Mouse (Mus musculus) E14TG2a.4 (cell line): ENCODE results near the gene Snx8.

ENCODE experiments used
- CTCF ChIP-seq: conservative IDR thresholded peaks from 2 replicates; pipeline ENCODE4 v1.5.1; 2014; ENCODE audit warnings: low read length
- NANOG ChIP-seq: IDR thresholded peaks from 2 replicates; pipeline ENCODE4 v1.6.1; 2014; ENCODE audit warnings: borderline replicate concordance, low read length, mixed read lengths
- POU5F1 ChIP-seq: IDR thresholded peaks from 2 replicates; pipeline ENCODE4 v1.6.1; 2014; ENCODE audit warnings: low read length, borderline replicate concordance

- TF ChIP-seq CTCF (no peak), POU5F1 (no peak), NANOG (no peak)
Observed at GRCm38 (mm10) chr5:140375249-140375829, 13.7 kb downstream of the Snx8 start.
